Mouse (Mus musculus) MEL (cell line): ENCODE results near the gene Dag1. TPM values are rescaled to one million over a fixed set of nuclear protein-coding genes. Genes with fewer than 3 reads are reported as not detected.

Experiments used
- DNase-seq: peaks from one replicate; pipeline ENCODE4 v3.0.0; 2011; ENCODE audit warnings: low read depth, low spot score
- H3K27ac ChIP-seq: 2 replicates; pipeline ENCODE4 v1.5.1; 2012; ENCODE audit warnings: low read depth, mild to moderate bottlenecking, control low read depth, low read length, moderate library complexity; ENCODE audit not compliant: control insufficient read depth
- H3K27me3 ChIP-seq, 2 experiments: fragments of 150-350 bp in 1 of 2; sonication (generic) in 1 of 2; 2 replicates each; pipeline ENCODE4 v1.6.1; 2012; ENCODE audit warnings: low read length in 2 of 2, mild to moderate bottlenecking in 2 of 2, improper control_type of control experiment in 1 of 2, moderate library complexity in 1 of 2; ENCODE audit not compliant: insufficient read depth in 2 of 2, control insufficient read depth in 1 of 2
- H3K36me3 ChIP-seq, 2 experiments: 2 replicates each; pipeline ENCODE4 v1.6.1; 2012 to 2014; ENCODE audit warnings: low read length in 2 of 2, improper control_type of control experiment in 1 of 2, inconsistent platforms in 1 of 2, mild to moderate bottlenecking in 1 of 2; ENCODE audit not compliant: insufficient read depth in 2 of 2, control insufficient read depth in 1 of 2
- H3K4me1 ChIP-seq, 2 experiments: fragments of 150-350 bp in 1 of 2; sonication (generic) in 1 of 2; 2 replicates each; pipeline ENCODE4 v1.6.1; 2012; ENCODE audit warnings: low read length in 2 of 2, improper control_type of control experiment in 1 of 2, mild to moderate bottlenecking in 1 of 2; ENCODE audit not compliant: insufficient read depth in 2 of 2, control insufficient read depth in 1 of 2
- H3K4me3 ChIP-seq, 2 experiments: fragments of 150-350 bp in 1 of 2; sonication (generic) in 1 of 2; 2 replicates each; pipeline ENCODE4 v1.5.1; 2012; ENCODE audit warnings: low read depth in 2 of 2, low read length in 2 of 2, mild to moderate bottlenecking in 2 of 2, moderate library complexity in 2 of 2, control low read depth in 1 of 2, improper control_type of control experiment in 1 of 2; ENCODE audit not compliant: control insufficient read depth in 1 of 2, insufficient read depth in 1 of 2
- H3K79me2 ChIP-seq: 2 replicates; pipeline ENCODE4 v1.6.1; 2012; ENCODE audit warnings: mild to moderate bottlenecking, low read length, moderate library complexity; ENCODE audit not compliant: control insufficient read depth, poor library complexity, insufficient read depth
- H3K9ac ChIP-seq: 2 replicates; pipeline ENCODE4 v1.6.1; 2012; ENCODE audit warnings: low read depth, mild to moderate bottlenecking, control low read depth, low read length, moderate library complexity; ENCODE audit not compliant: control insufficient read depth, poor library complexity, severe bottlenecking
- H3K9me3 ChIP-seq: fragments of 150-350 bp; sonication (generic); replicated peaks from 2 replicates; pipeline ENCODE4 v1.6.1; 2012; ENCODE audit warnings: mild to moderate bottlenecking, low read length, improper control_type of control experiment, moderate library complexity; ENCODE audit not compliant: insufficient read depth
- BHLHE40 ChIP-seq: IDR thresholded peaks from 2 replicates; pipeline ENCODE4 v1.6.1; 2012; ENCODE audit warnings: low read depth, mild to moderate bottlenecking, inconsistent platforms, low read length, improper control_type of control experiment, borderline replicate concordance
- CHD2 ChIP-seq: IDR thresholded peaks from 2 replicates; pipeline ENCODE4 v1.6.1; 2011; ENCODE audit warnings: low read length, improper control_type of control experiment
- CTCF ChIP-seq, 3 experiments: IDR thresholded peaks in 2 of 3; conservative IDR thresholded peaks in 1 of 3; 2 replicates each; pipeline ENCODE4 v1.5.1; 2011 to 2012; ENCODE audit warnings: low read length in 3 of 3, low read depth in 2 of 3, mild to moderate bottlenecking in 2 of 3, improper control_type of control experiment in 1 of 3, inconsistent platforms in 1 of 3, mixed read lengths in 1 of 3, moderate library complexity in 1 of 3; ENCODE audit not compliant: control insufficient read depth in 1 of 3, insufficient read depth in 1 of 3, poor library complexity in 1 of 3, severe bottlenecking in 1 of 3
- E2F4 ChIP-seq: IDR thresholded peaks from 2 replicates; pipeline ENCODE4 v1.6.1; 2011; ENCODE audit warnings: low read depth, low read length, improper control_type of control experiment, borderline replicate concordance
- ELF1 ChIP-seq: IDR thresholded peaks from 2 replicates; pipeline ENCODE4 v1.6.1; 2014; ENCODE audit warnings: low read depth, mild to moderate bottlenecking, inconsistent platforms, low read length, improper control_type of control experiment, moderate library complexity
- ETS1 ChIP-seq: IDR thresholded peaks from 2 replicates; pipeline ENCODE4 v1.6.1; 2012; ENCODE audit warnings: low read depth, mild to moderate bottlenecking, inconsistent platforms, low read length, improper control_type of control experiment, moderate library complexity
- HCFC1 ChIP-seq: IDR thresholded peaks from 2 replicates; pipeline ENCODE4 v1.6.1; 2012; ENCODE audit warnings: low read depth, mild to moderate bottlenecking, inconsistent platforms, low read length, improper control_type of control experiment, moderate library complexity
- JUND ChIP-seq: IDR thresholded peaks from 2 replicates; pipeline ENCODE4 v1.6.1; 2011; ENCODE audit warnings: low read depth, mild to moderate bottlenecking, improper control_type of control experiment, low read length
- MAX ChIP-seq: IDR thresholded peaks from 2 replicates; pipeline ENCODE4 v1.6.1; 2011; ENCODE audit warnings: low read length, improper control_type of control experiment
- MAZ ChIP-seq: IDR thresholded peaks from 2 replicates; pipeline ENCODE4 v1.6.1; 2012; ENCODE audit warnings: low read depth, mild to moderate bottlenecking, inconsistent platforms, low read length, improper control_type of control experiment
- MEF2A ChIP-seq: IDR thresholded peaks from 2 replicates; pipeline ENCODE4 v1.6.1; 2014; ENCODE audit warnings: low read depth, mild to moderate bottlenecking, inconsistent platforms, low read length, improper control_type of control experiment; ENCODE audit not compliant: poor library complexity, insufficient replicate concordance, severe bottlenecking; ENCODE audit errors: extremely low read depth
- NRF1 ChIP-seq: IDR thresholded peaks from 2 replicates; pipeline ENCODE4 v1.6.1; 2014; ENCODE audit warnings: low read depth, mild to moderate bottlenecking, inconsistent platforms, low read length, improper control_type of control experiment, moderate library complexity; ENCODE audit not compliant: poor library complexity, insufficient read depth, severe bottlenecking
- POLR2A ChIP-seq, 2 experiments: IDR thresholded peaks; 2 replicates each; pipeline ENCODE4 v1.6.1; 2011 to 2012; ENCODE audit warnings: low read length in 2 of 2, mild to moderate bottlenecking in 2 of 2, control low read depth in 1 of 2, improper control_type of control experiment in 1 of 2, low read depth in 1 of 2, moderate library complexity in 1 of 2; ENCODE audit not compliant: control insufficient read depth in 1 of 2, insufficient read depth in 1 of 2, poor library complexity in 1 of 2
- POLR2AphosphoS5 ChIP-seq: IDR thresholded peaks from 2 replicates; pipeline ENCODE4 v1.6.1; 2012; ENCODE audit warnings: low read depth, borderline replicate concordance, mild to moderate bottlenecking, inconsistent platforms, low read length, moderate library complexity, mixed read lengths
- RAD21 ChIP-seq: IDR thresholded peaks from 2 replicates; pipeline ENCODE4 v1.6.1; 2011; ENCODE audit warnings: mild to moderate bottlenecking, low read depth, low read length, improper control_type of control experiment
- RCOR1 ChIP-seq: IDR thresholded peaks from 2 replicates; pipeline ENCODE4 v1.6.1; 2012; ENCODE audit warnings: low read depth, mild to moderate bottlenecking, inconsistent platforms, low read length, improper control_type of control experiment
- SIN3A ChIP-seq: IDR thresholded peaks from 2 replicates; pipeline ENCODE4 v1.6.1; 2012; ENCODE audit warnings: low read length, improper control_type of control experiment, inconsistent platforms
- SMC3 ChIP-seq: IDR thresholded peaks from 2 replicates; pipeline ENCODE4 v1.6.1; 2011; ENCODE audit warnings: low read depth, low read length, improper control_type of control experiment
- TAL1 ChIP-seq: IDR thresholded peaks from 2 replicates; pipeline ENCODE4 v1.6.1; 2012; ENCODE audit warnings: mild to moderate bottlenecking, inconsistent platforms, low read length, moderate library complexity, mixed read lengths
- TBP ChIP-seq: IDR thresholded peaks from 2 replicates; pipeline ENCODE4 v1.8.0; 2011; ENCODE audit warnings: low read depth, low read length, improper control_type of control experiment
- UBTF ChIP-seq: IDR thresholded peaks from 2 replicates; pipeline ENCODE4 v1.6.1; 2012; ENCODE audit warnings: low read depth, mild to moderate bottlenecking, inconsistent platforms, low read length, improper control_type of control experiment, moderate library complexity, borderline replicate concordance; ENCODE audit not compliant: insufficient read depth
- USF1 ChIP-seq: IDR thresholded peaks from 2 replicates; pipeline ENCODE4 v1.6.1; 2014; ENCODE audit warnings: low read depth, mild to moderate bottlenecking, inconsistent platforms, low read length, improper control_type of control experiment, moderate library complexity
- USF2 ChIP-seq, 2 experiments: IDR thresholded peaks; 2 replicates each; pipeline ENCODE4 v1.6.1; 2011 to 2012; ENCODE audit warnings: improper control_type of control experiment in 2 of 2, low read length in 2 of 2, borderline replicate concordance in 1 of 2, inconsistent platforms in 1 of 2, low read depth in 1 of 2, mild to moderate bottlenecking in 1 of 2; ENCODE audit not compliant: insufficient read depth in 1 of 2
- ZC3H11A ChIP-seq: IDR thresholded peaks from 2 replicates; pipeline ENCODE4 v1.6.1; 2012; ENCODE audit warnings: low read depth, mild to moderate bottlenecking, inconsistent platforms, low read length, improper control_type of control experiment
- ZKSCAN1 ChIP-seq: IDR thresholded peaks from 2 replicates; pipeline ENCODE4 v1.6.1; 2012; ENCODE audit warnings: low read depth, mild to moderate bottlenecking, inconsistent platforms, low read length, improper control_type of control experiment, moderate library complexity
- ZMIZ1 ChIP-seq: IDR thresholded peaks from 2 replicates; pipeline ENCODE4 v1.6.1; 2012; ENCODE audit warnings: low read depth, mild to moderate bottlenecking, inconsistent platforms, low read length, improper control_type of control experiment, moderate library complexity
- polyA plus RNA-seq, 2 experiments: library from polyadenylated mRNA; stranded (reverse) in 1 of 2; unstranded in 1 of 2; fragments of >175 nt in 1 of 2; fragments of >200 nt in 1 of 2; gene quantifications; 2 replicates each; pipeline versions ENCODE4 v1.2.1 to v1.2.4; 2012; ENCODE audit warnings: low replicate concordance in 2 of 2, low read depth in 1 of 2; ENCODE audit not compliant: insufficient read length in 2 of 2, insufficient read depth in 1 of 2, missing spikeins in 1 of 2
- total RNA-seq: library from RNA; depleted of rRNA; stranded (reverse); fragments of 300-350 nt; gene quantifications from 2 replicates; pipeline ENCODE4 v1.2.3, GENCODE M21; 2012

Dag1 gene
- total and polyA plus RNA-seq, 3 experiments, result 7.8 to 27.6 TPM; not detected in 1

DNA sequence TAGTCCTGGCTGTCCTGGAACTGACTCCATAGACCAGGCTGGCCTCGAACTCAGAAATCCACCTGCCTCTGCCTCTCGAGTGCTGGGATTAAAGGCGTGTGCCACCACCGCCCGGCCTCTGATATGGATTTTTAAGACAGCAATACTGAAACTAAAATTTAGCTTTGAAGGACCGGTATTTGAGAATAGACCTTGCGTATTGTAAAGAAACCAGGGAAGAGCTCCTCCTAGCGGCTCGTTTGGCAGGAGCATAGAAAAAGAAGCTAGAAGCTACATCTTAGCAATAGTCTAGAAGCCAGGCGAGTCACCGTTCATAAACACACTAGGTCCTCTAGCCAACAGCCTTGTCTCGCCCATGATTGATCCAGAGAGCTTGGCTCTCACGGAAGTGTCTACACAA, 60.7 kb downstream of the Dag1 start (continued):
- TF ChIP-seq JUND (no peak), USF2 (IDR thresholded peaks at IDR 0.05; ENCODE audit: borderline replicate concordance in 1 of 2, insufficient read depth in 1 of 2, low read depth in 1 of 2, low read length in 2 of 2) (no peak), TAL1 (no peak), MAX (0 out of 2 replicates have a peak, but pooled peaks have one; percentile 6), UBTF (0 out of 2 replicates have a peak, but pooled peaks have one; percentile 28), SIN3A (no peak; the same call in 1 of the 2 replicates), ETS1 (no peak; the same call in 1 of the 2 replicates), RAD21 (peak; percentile 52), ELF1 (no peak), MEF2A (no peak), CHD2 (no peak), HCFC1 (peak; percentile 49; the same call in 1 of the 2 replicates), ZC3H11A (peak; percentile 42), POLR2AphosphoS5 (no peak), NRF1 (no peak)

DNA sequence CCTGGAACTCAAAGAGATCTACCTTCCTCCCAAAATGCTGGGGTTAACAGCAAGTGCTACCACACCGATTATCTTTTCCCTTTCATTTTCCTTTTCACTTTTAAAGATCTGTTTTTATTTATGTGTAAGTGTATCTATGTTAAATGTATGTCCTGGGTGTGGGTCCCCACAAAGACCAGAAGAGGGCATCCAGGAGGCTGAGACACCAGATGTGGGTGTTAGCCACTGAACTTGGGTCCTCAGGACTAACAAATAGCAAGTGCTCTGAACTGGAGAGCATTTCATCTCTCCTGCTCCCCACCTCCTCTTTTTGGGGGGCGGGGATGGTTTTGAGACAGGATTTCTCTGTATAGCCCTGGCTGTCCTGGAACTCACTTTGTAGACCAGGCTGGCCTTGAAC, 61.6 kb downstream of the Dag1 start:
- TF ChIP-seq SMC3 (peak; percentile 17; the same call in 1 of the 2 replicates), CTCF (IDR thresholded peaks at IDR 0.05 in 2 of 3, conservative IDR thresholded peaks at IDR 0.05 in 1 of 3; ENCODE audit: control insufficient read depth in 1 of 3, insufficient read depth in 1 of 3, low read depth in 2 of 3, low read length in 3 of 3, poor library complexity in 1 of 3, severe bottlenecking in 1 of 3) (peak in 2 of 3 experiments; percentile 29 to 44; a peak in 4 of 6 replicates), ELF1 (no peak), JUND (no peak)
- no peaks in the 10 kb centered on the region for H3K27me3 ChIP-seq
- H3K4me1 ChIP-seq, result peaks cover 3 to 8% of the 10 kb centered on the region in 2 experiments; a peak in 3 of 4 replicates
- DNase-seq, result peak; percentile 77
- no peak overlapping the region for H3K27ac ChIP-seq
- no peaks in the 10 kb centered on the region for H3K79me2 ChIP-seq
- no peak overlapping the region for H3K9ac ChIP-seq
- peak overlapping the region in 1 of 2 experiments; percentile 30; a peak in 2 of 4 replicates for H3K4me3 ChIP-seq
- H3K9me3 ChIP-seq, result no peaks in the 10 kb centered on the region
- H3K36me3 ChIP-seq, result no peaks in the 10 kb centered on the region; a peak in 1 of 4 replicates

DNA sequence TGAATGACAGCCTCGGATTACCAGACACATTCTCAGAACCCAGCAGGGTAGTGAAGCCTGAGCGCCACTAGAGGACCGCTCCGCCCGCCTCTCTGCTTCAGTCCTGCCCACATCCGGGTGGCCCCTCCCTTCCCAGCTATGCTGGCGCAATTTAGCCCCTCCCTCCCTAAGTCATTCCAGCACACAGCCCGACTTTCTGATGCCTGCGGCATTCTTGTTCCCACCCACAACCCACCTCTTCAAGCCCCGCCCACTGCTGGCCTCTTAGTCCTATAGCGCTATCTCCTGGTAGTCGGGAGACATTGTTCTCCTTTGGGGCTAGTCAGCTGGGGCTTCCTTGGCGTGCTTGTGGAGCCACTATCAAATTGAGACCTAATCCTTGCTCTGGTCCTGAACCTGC, 62.6 kb downstream of the Dag1 start:
- H3K79me2 ChIP-seq, result no peaks in the 10 kb centered on the region
- peaks cover 3 to 8% of the 10 kb centered on the region in 2 experiments; a peak in 3 of 4 replicates for H3K4me1 ChIP-seq
- 0 out of 2 replicates have a peak overlapping the region, but pooled peaks have one; percentile 37 for H3K27ac ChIP-seq
- H3K9ac ChIP-seq, result peak overlapping the region; percentile 67
- peak overlapping the region; percentile 33 to 73 for H3K4me3 ChIP-seq
- H3K36me3 ChIP-seq, result no peaks in the 10 kb centered on the region; a peak in 1 of 4 replicates
- no peaks in the 10 kb centered on the region for H3K27me3 ChIP-seq
- H3K9me3 ChIP-seq, result no peaks in the 10 kb centered on the region
- peak; percentile 99 for DNase-seq
- TF ChIP-seq USF1 (no peak), TBP (peak; percentile 32; the same call in 1 of the 2 replicates), POLR2A (IDR thresholded peaks at IDR 0.05; ENCODE audit: control insufficient read depth in 1 of 2, insufficient read depth in 1 of 2, low read depth in 1 of 2, low read length in 2 of 2, poor library complexity in 1 of 2) (peak in 1 of 2 experiments; percentile 49; a peak in 2 of 4 replicates), RCOR1 (no peak), MAX (0 out of 2 replicates have a peak, but pooled peaks have one; percentile 15), RAD21 (peak; percentile 85), CTCF (IDR thresholded peaks at IDR 0.05 in 2 of 3, conservative IDR thresholded peaks at IDR 0.05 in 1 of 3; ENCODE audit: control insufficient read depth in 1 of 3, insufficient read depth in 1 of 3, low read depth in 2 of 3, low read length in 3 of 3, poor library complexity in 1 of 3, severe bottlenecking in 1 of 3) (peak; percentile 66 to 90 (median 73)), MAZ (peak; percentile 93; the same call in 1 of the 2 replicates), HCFC1 (peak; percentile 62), UBTF (no peak), ETS1 (0 out of 2 replicates have a peak, but pooled peaks have one; percentile 22), BHLHE40 (no peak), ZKSCAN1 (no peak), E2F4 (no peak), MEF2A (no peak), ZMIZ1 (no peak), JUND (no peak)
